Mouse (Mus musculus): ENCODE measurements around the gene Vamp2.

Vamp2 gene

DNA sequence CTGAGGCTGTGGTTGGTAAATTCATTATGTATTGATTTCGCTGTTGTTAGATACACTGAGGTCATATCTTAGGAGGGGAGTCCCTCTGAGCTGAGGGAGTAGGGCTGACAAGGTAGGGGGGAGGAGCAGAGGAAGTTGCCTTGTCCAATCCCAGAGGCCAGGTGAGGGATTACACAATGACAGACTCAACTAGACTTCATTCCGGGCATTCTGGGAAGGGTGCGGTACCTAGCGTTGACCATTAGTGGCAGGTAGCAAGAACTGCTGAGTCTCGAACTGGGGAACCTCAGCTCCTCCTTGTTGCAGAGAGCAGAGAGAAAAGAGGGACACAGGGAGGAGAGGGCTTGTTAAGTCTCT is 45.3 kb downstream of the Vamp2 start:
- DNase-seq (ENCODE audit: low spot score in 2 of 2) = no peak

GRCm38 (mm10) chr11:69133923-69134621 is 45.8 kb downstream of the Vamp2 start:
- peak; percentile 84 to 88 for DNase-seq (ENCODE audit: low spot score in 2 of 2)

- no peak for DNase-seq (ENCODE audit: low spot score in 2 of 2)
These were observed 46.3 kb downstream of the Vamp2 start for GRCm38 (mm10) chr11:69134622-69134968.

- no peak for DNase-seq (ENCODE audit: low spot score in 2 of 2)
These were observed 47.1 kb downstream of the Vamp2 start for GRCm38 (mm10) chr11:69135361-69135760.
